Comparison of ENCODE assay signal across 10 mouse cellular contexts in the genomic region with DNA sequence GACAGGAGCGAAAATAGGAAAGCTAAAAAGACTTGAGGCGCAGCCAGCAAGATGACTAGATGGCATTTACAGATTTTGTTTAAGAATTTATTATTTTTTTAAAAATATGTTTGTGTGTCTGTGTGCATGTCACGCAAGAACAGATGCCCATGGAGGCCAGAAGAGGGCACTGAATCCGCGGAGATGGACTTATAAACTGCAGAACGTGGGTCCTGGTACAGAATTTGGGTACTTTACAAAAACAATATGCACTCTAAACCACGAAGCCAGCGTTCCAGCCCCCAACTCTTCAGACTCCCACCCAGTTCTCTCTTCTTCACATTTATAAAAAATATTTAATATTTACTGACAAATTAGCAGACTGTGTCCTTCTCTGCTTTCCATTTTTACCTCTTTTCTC. TPM values are rescaled to one million over a fixed set of nuclear protein-coding genes. Genes with fewer than 3 reads are reported as not detected.
DNase-seq lines count a peak whose midpoint lies in the region; ATAC-seq and TF ChIP-seq lines count a peak whose summit lies in the region.
"Had no signal": no experiment of that assay in that cellular context is flagged by ENCODE, and none has a peak within 500 bp of the region (broad histone marks: within the 10 kb centered on the region; RNA-seq: fewer than 3 reads in every experiment).

No protein-coding gene starts in this region.

- H3K4me3 ChIP-seq in hindbrain, embryonic 11.5 days (ENCODE audit: low read depth, low read length): peak overlapping the region; percentile 87; the same call in 1 of the 2 replicates
- no peak overlapping the region for H3K4me3 ChIP-seq in hindbrain, postnatal 0 days (ENCODE audit: low read length)
- no peak overlapping the region for H3K4me3 ChIP-seq in neural tube, embryonic 13.5 days
- no peak overlapping the region for H3K4me3 ChIP-seq in intestine, embryonic 15.5 days (replicated peaks)

- H3K4me1 ChIP-seq in hindbrain, embryonic 11.5 days (replicated peaks; ENCODE audit: control insufficient read depth, insufficient read depth, low read length): peaks cover 5% of the 10 kb centered on the region
- H3K4me1 ChIP-seq in hindbrain, postnatal 0 days (ENCODE audit: insufficient read depth, low read length): peaks cover 16% of the 10 kb centered on the region
- peaks cover 29% of the 10 kb centered on the region for H3K4me1 ChIP-seq in neural tube, embryonic 13.5 days (replicated peaks)
- H3K4me1 ChIP-seq in intestine, embryonic 15.5 days (replicated peaks): peaks cover 7% of the 10 kb centered on the region

- WGBS in hindbrain, embryonic 11.5 days: 74% methylated on average over 8 of the region's 8 CpGs
- 75% methylated on average over 8 of the region's 8 CpGs for WGBS in hindbrain, postnatal 0 days
- whole genome bisulfite sequencing in neural tube, embryonic 13.5 days: 81% methylated on average over 8 of the region's 8 CpGs
- 79% methylated on average over 8 of the region's 8 CpGs for WGBS in intestine, embryonic 15.5 days

- H3K27ac ChIP-seq in hindbrain, embryonic 11.5 days (ENCODE audit: low read depth, low read length): no peak overlapping the region
- no peak overlapping the region for H3K27ac ChIP-seq in hindbrain, postnatal 0 days
- H3K27ac ChIP-seq in neural tube, embryonic 13.5 days (replicated peaks): no peak overlapping the region
- H3K27ac ChIP-seq in intestine, embryonic 15.5 days: no peak overlapping the region

- no peak overlapping the region for H3K4me2 ChIP-seq in hindbrain, embryonic 11.5 days (replicated peaks; ENCODE audit: low read depth, low read length)
- H3K4me2 ChIP-seq in hindbrain, postnatal 0 days (ENCODE audit: low read depth, low read length): no peak overlapping the region
- H3K4me2 ChIP-seq in neural tube, embryonic 13.5 days: peak overlapping the region; percentile 75
- H3K4me2 ChIP-seq in intestine, embryonic 15.5 days (replicated peaks): peak overlapping the region; percentile 57; the same call in 1 of the 2 replicates

- ATAC-seq in hindbrain, embryonic 11.5 days (ENCODE audit: low FRiP score): no peak
- ATAC-seq in hindbrain, postnatal 0 days: no peak
- no peak for ATAC-seq in neural tube, embryonic 13.5 days (ENCODE audit: low read depth)
- ATAC-seq in intestine, embryonic 15.5 days: no peak

- TF ChIP-seq CTCF in hindbrain, postnatal 0 days (IDR thresholded peaks at IDR 0.05; ENCODE audit: low read depth): no peak

- H3K27me3 ChIP-seq in hindbrain, embryonic 11.5 days (ENCODE audit: control insufficient read depth, insufficient read depth, low read length): no peaks in the 10 kb centered on the region
- H3K27me3 ChIP-seq in hindbrain, postnatal 0 days (ENCODE audit: insufficient read depth, low read length): no peaks in the 10 kb centered on the region
- no peaks in the 10 kb centered on the region for H3K27me3 ChIP-seq in neural tube, embryonic 13.5 days
- no peaks in the 10 kb centered on the region for H3K27me3 ChIP-seq in intestine, embryonic 15.5 days (replicated peaks)

- H3K9me3 ChIP-seq in hindbrain, embryonic 11.5 days (ENCODE audit: control insufficient read depth, low read length): no peaks in the 10 kb centered on the region
- H3K9me3 ChIP-seq in hindbrain, postnatal 0 days (ENCODE audit: low read length): no peaks in the 10 kb centered on the region
- H3K9me3 ChIP-seq in neural tube, embryonic 13.5 days: no peaks in the 10 kb centered on the region
- H3K9me3 ChIP-seq in intestine, embryonic 15.5 days: no peaks in the 10 kb centered on the region
- H3K9me3 ChIP-seq: megakaryocyte, embryonic 14.5 days had no signal

- no peaks in the 10 kb centered on the region for H3K36me3 ChIP-seq in hindbrain, embryonic 11.5 days (ENCODE audit: control insufficient read depth, insufficient read depth, low read length)
- H3K36me3 ChIP-seq in hindbrain, postnatal 0 days (ENCODE audit: insufficient read depth, low read length): no peaks in the 10 kb centered on the region; the same call in 1 of the 2 replicates
- peaks cover 13% of the 10 kb centered on the region for H3K36me3 ChIP-seq in neural tube, embryonic 13.5 days
- 0 out of 2 replicates have a peak, but pooled peaks cover 2% of the 10 kb centered on the region for H3K36me3 ChIP-seq in intestine, embryonic 15.5 days

- H3K9ac ChIP-seq in hindbrain, embryonic 11.5 days (ENCODE audit: low read depth, low read length): no peak overlapping the region
- H3K9ac ChIP-seq in hindbrain, postnatal 0 days (replicated peaks; ENCODE audit: low read length): no peak overlapping the region
- H3K9ac ChIP-seq in neural tube, embryonic 13.5 days: no peak overlapping the region
- no peak overlapping the region for H3K9ac ChIP-seq in intestine, embryonic 15.5 days

- DNase-seq in hindbrain, embryonic 11.5 days (ENCODE audit: low spot score): no peak
- no peak for DNase-seq in hindbrain, postnatal 0 days (ENCODE audit: low spot score)
- no peak for DNase-seq in neural tube, embryonic 10.5 days (ENCODE audit: extremely low spot score, low spot score)
- no peak for DNase-seq in adrenal gland, adult 18-20 months (ENCODE audit: low spot score in 2 of 2)
- DNase-seq in left cerebral cortex, adult 11 months (ENCODE audit: low spot score): no peak
- DNase-seq: cerebellum, postnatal 36 days; kidney, adult 11 months had no signal

RNA-seq across cellular contexts. Expression of a gene that starts 1.2 kb away (rescaled TPM):
- 38.3 and 56.8 TPM in 2 replicates for polyA plus RNA-seq in hindbrain, embryonic 11.5 days (2014; fragmentation: Nextera tagmentation; extraction: Ambion mirVana)
- 29.2 and 34.0 TPM in 2 replicates for total RNA-seq in hindbrain, postnatal 0 days (2014; rRNA removed)
- 42.1 and 44.4 TPM in 2 replicates for polyA plus RNA-seq in hindbrain, postnatal 0 days (2015; fragmentation: Nextera tagmentation; extraction: Ambion mirVana)
- polyA plus RNA-seq in neural tube, embryonic 13.5 days (2015; fragmentation: Nextera tagmentation; extraction: Ambion mirVana): 24.3 and 28.1 TPM in 2 replicates
- 26.7 and 28.9 TPM in 2 replicates for polyA plus RNA-seq in intestine, embryonic 15.5 days (2015; fragmentation: Nextera tagmentation; extraction: Ambion mirVana)
- total RNA-seq in adrenal gland, adult 18-20 months (2021): 10 to 100 TPM; 41.5 to 44.8 TPM

RNA-seq across cellular contexts. Expression of a gene that starts 20.5 kb away (rescaled TPM):
- polyA plus RNA-seq in hindbrain, embryonic 11.5 days (2014; fragmentation: Nextera tagmentation; extraction: Ambion mirVana): 43.0 and 49.1 TPM in 2 replicates
- 13.1 and 15.7 TPM in 2 replicates for total RNA-seq in hindbrain, postnatal 0 days (2014; rRNA removed)
- 19.8 and 19.9 TPM in 2 replicates for polyA plus RNA-seq in hindbrain, postnatal 0 days (2015; fragmentation: Nextera tagmentation; extraction: Ambion mirVana)
- 48.7 and 55.0 TPM in 2 replicates for polyA plus RNA-seq in neural tube, embryonic 13.5 days (2015; fragmentation: Nextera tagmentation; extraction: Ambion mirVana)
- 3.4 and 4.1 TPM in 2 replicates for polyA plus RNA-seq in intestine, embryonic 15.5 days (2015; fragmentation: Nextera tagmentation; extraction: Ambion mirVana)
- total RNA-seq in adrenal gland, adult 18-20 months (2021): under 1 TPM; 0.46 to 0.64 TPM

RNA-seq across cellular contexts. Expression of a gene that starts 40.8 kb away (rescaled TPM):
- polyA plus RNA-seq in hindbrain, embryonic 11.5 days (2014; fragmentation: Nextera tagmentation; extraction: Ambion mirVana): 20.3 and 24.4 TPM in 2 replicates
- total RNA-seq in hindbrain, postnatal 0 days (2014; rRNA removed): 12.2 and 15.3 TPM in 2 replicates
- 12.4 and 14.8 TPM in 2 replicates for polyA plus RNA-seq in hindbrain, postnatal 0 days (2015; fragmentation: Nextera tagmentation; extraction: Ambion mirVana)
- 18.4 and 18.8 TPM in 2 replicates for polyA plus RNA-seq in neural tube, embryonic 13.5 days (2015; fragmentation: Nextera tagmentation; extraction: Ambion mirVana)
- 9.9 and 10.5 TPM in 2 replicates for polyA plus RNA-seq in intestine, embryonic 15.5 days (2015; fragmentation: Nextera tagmentation; extraction: Ambion mirVana)
- 10 to 100 TPM in 1 of 2 experiments, 1 to 10 TPM in 1; 6.9 to 10.2 TPM for total RNA-seq in adrenal gland, adult 18-20 months (2021)

Comparison
In these comparisons a context has a peak if more than half of its experiments do, and no peak if none do; other contexts are left out.
1. H3K4me2 ChIP-seq: peak in neural tube, embryonic 13.5 days (single experiment) and intestine, embryonic 15.5 days (single experiment); none in hindbrain, embryonic 11.5 days (single experiment) and hindbrain, postnatal 0 days (single experiment).